Mouse (Mus musculus): ENCODE measurements around the gene Gm16427.
"Not testable (repeated sequence)": the region's sequence is repeated elsewhere in the genome, so short reads cannot be mapped to it uniquely, and the experiment has no call there.

The Gm16427 gene

DNA sequence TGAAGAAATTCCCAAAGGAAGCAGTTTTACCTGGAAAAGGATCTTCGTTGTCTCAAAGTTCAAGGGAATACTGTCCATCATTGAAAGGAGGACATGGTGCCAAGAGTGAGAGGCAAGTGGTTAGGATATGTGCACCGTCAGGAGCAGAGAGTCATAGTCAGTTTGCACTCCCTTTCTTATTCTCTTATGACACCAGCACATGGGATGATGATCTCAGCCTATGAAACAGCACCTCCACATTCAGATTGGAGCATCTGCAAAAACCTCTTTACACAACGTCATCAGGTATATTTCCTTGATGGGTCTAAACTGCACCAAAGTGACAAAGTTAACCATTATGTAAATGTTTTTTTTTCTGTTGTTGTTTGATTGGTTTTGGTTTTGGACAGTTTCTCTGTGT, at the start of gene Gm16427:
Gene Gm16427, minus strand, starts transcription at position 101 of the 400 bp plus-strand sequence.
- not testable (repeated sequence) for DNase-seq (ENCODE audit: low spot score in 2 of 2)

Measured in cerebellum, postnatal 4 days (tissue).